Mouse (Mus musculus): ENCODE measurements around the gene Brd3. TPM values are rescaled to one million over a fixed set of nuclear protein-coding genes. Genes with fewer than 3 reads are reported as not detected.
"Not testable (repeated sequence)": the region's sequence is repeated elsewhere in the genome, so short reads cannot be mapped to it uniquely, and the experiment has no call there.

Brd3 gene
- polyA plus RNA-seq, 1 experiment from 2014 or later = 169 TPM

- peaks cover 19% of the 10 kb centered on the region for H3K36me3 ChIP-seq
- peaks cover 13% of the 10 kb centered on the region for H3K4me1 ChIP-seq
- peak overlapping the region; percentile 44 for H3K4me3 ChIP-seq
- peak overlapping the region; percentile 73 for H3K4me2 ChIP-seq (replicated peaks)
- H3K9me3 ChIP-seq = no peaks in the 10 kb centered on the region
- H3K27me3 ChIP-seq = no peaks in the 10 kb centered on the region
- under 1% methylated on average over 46 of the region's 46 CpGs for WGBS
- peak overlapping the region; percentile 68 for H3K9ac ChIP-seq
- peak overlapping the region; percentile 73 for H3K27ac ChIP-seq
- peak; percentile 99 for ATAC-seq (ENCODE audit: low FRiP score, low read depth)
Measured at GRCm38 (mm10) chr2:27539772-27540514, 32.5 kb upstream of the Brd3 start.

GRCm38 (mm10) chr2:27539336-27539735 lies 31.9 kb upstream of the Brd3 start:
- Histone ChIP-seq H3K27ac (peak overlapping the region; percentile 35; the same call in 1 of the 2 replicates), H3K4me3 (peak overlapping the region; percentile 14), H3K27me3 (no peaks in the 10 kb centered on the region), H3K4me2 (replicated peaks) (peak overlapping the region; percentile 73), H3K36me3 (peaks cover 25% of the 10 kb centered on the region), H3K9ac (no peak overlapping the region), H3K9me3 (no peaks in the 10 kb centered on the region), H3K4me1 (peaks cover 13% of the 10 kb centered on the region)
- 18% methylated on average over 5 of the region's 5 CpGs for WGBS
- ATAC-seq (ENCODE audit: low FRiP score, low read depth) = no peak

GRCm38 (mm10) chr2:27538455-27539330 lies 31.2 kb upstream of the Brd3 start:
- Histone ChIP-seq H3K4me2 (replicated peaks) (peak overlapping the region; percentile 73), H3K4me3 (peak overlapping the region; percentile 14), H3K27ac (peak overlapping the region; percentile 35; the same call in 1 of the 2 replicates), H3K36me3 (peaks cover 31% of the 10 kb centered on the region), H3K4me1 (peaks cover 13% of the 10 kb centered on the region)
- WGBS = 61% methylated on average over 5 of the region's 5 CpGs
- H3K9ac ChIP-seq; H3K9me3 ChIP-seq; ATAC-seq (ENCODE audit: low FRiP score, low read depth); H3K27me3 ChIP-seq: not testable (repeated sequence)

- H3K9me3 ChIP-seq = no peaks in the 10 kb centered on the region
- H3K4me2 ChIP-seq (replicated peaks) = no peak overlapping the region
- no peak overlapping the region for H3K27ac ChIP-seq
- H3K9ac ChIP-seq = no peak overlapping the region
- peaks cover 49% of the 10 kb centered on the region for H3K36me3 ChIP-seq
- no peak for ATAC-seq (ENCODE audit: low FRiP score, low read depth)
- H3K4me1 ChIP-seq = peaks cover 32% of the 10 kb centered on the region
- no peaks in the 10 kb centered on the region for H3K27me3 ChIP-seq
- H3K4me3 ChIP-seq = no peak overlapping the region
- 91% methylated on average over 3 of the region's 3 CpGs for WGBS
Measured at GRCm38 (mm10) chr2:27518283-27518682, 10.8 kb upstream of the Brd3 start.

- H3K27me3 ChIP-seq = no peaks in the 10 kb centered on the region
- 17% methylated on average over 1 of the region's 1 CpGs for WGBS
- peak overlapping the region; percentile 96 for H3K4me3 ChIP-seq
- ATAC-seq (ENCODE audit: low FRiP score, low read depth) = no peak
- H3K9ac ChIP-seq = peak overlapping the region; percentile 96
- peak overlapping the region; percentile 98 for H3K4me2 ChIP-seq (replicated peaks)
- H3K36me3 ChIP-seq = peaks cover 31% of the 10 kb centered on the region
- H3K9me3 ChIP-seq = no peaks in the 10 kb centered on the region
- H3K4me1 ChIP-seq = peaks cover 32% of the 10 kb centered on the region
- no peak overlapping the region for H3K27ac ChIP-seq
Measured at GRCm38 (mm10) chr2:27516289-27516688, 8.8 kb upstream of the Brd3 start.

GRCm38 (mm10) chr2:27515341-27516166 lies 8.1 kb upstream of the Brd3 start:
- Histone ChIP-seq H3K4me3 (peak overlapping the region; percentile 96), H3K27me3 (no peaks in the 10 kb centered on the region), H3K4me2 (replicated peaks) (peak overlapping the region; percentile 98), H3K36me3 (peaks cover 23% of the 10 kb centered on the region), H3K27ac (peak overlapping the region; percentile 84), H3K9ac (peak overlapping the region; percentile 96), H3K9me3 (no peaks in the 10 kb centered on the region), H3K4me1 (peaks cover 32% of the 10 kb centered on the region)
- under 1% methylated on average over 40 of the region's 40 CpGs for WGBS
- ATAC-seq (ENCODE audit: low FRiP score, low read depth) = peak; percentile 60

GRCm38 (mm10) chr2:27514639-27515328 lies 7.3 kb upstream of the Brd3 start, which contains the start of gene Wdr5:
TSS of gene Wdr5 (plus strand) at chr2:27515157.
- H3K27me3 ChIP-seq = no peaks in the 10 kb centered on the region
- peak; percentile 91 for ATAC-seq (ENCODE audit: low FRiP score, low read depth)
- H3K27ac ChIP-seq = peak within 1 kb of the TSS; percentile 89
- peaks cover 32% of the 10 kb centered on the region for H3K4me1 ChIP-seq
- H3K36me3 ChIP-seq = peaks cover 16% of the 10 kb centered on the region
- WGBS = under 1% methylated on average over 57 of the region's 57 CpGs
- peak within 1 kb of the TSS; percentile 96 for H3K9ac ChIP-seq
- H3K4me2 ChIP-seq (replicated peaks) = peak within 1 kb of the TSS; percentile 98
- peak within 1 kb of the TSS; percentile 96 for H3K4me3 ChIP-seq
- H3K9me3 ChIP-seq = no peaks in the 10 kb centered on the region

- ATAC-seq (ENCODE audit: low FRiP score, low read depth) = no peak
- Histone ChIP-seq H3K9ac (peak overlapping the region; percentile 96), H3K27me3 (no peaks in the 10 kb centered on the region), H3K4me1 (peaks cover 32% of the 10 kb centered on the region), H3K9me3 (no peaks in the 10 kb centered on the region), H3K4me2 (replicated peaks) (peak overlapping the region; percentile 98), H3K4me3 (peak overlapping the region; percentile 96), H3K36me3 (peaks cover 7% of the 10 kb centered on the region), H3K27ac (peak overlapping the region; percentile 89)
- 70% methylated on average over 5 of the region's 5 CpGs for WGBS
Measured at GRCm38 (mm10) chr2:27513861-27514260, 6.4 kb upstream of the Brd3 start.

GRCm38 (mm10) chr2:27512909-27513308 lies 5.4 kb upstream of the Brd3 start:
- Histone ChIP-seq H3K36me3 (no peaks in the 10 kb centered on the region), H3K9ac (no peak overlapping the region), H3K4me3 (no peak overlapping the region), H3K27ac (no peak overlapping the region), H3K27me3 (no peaks in the 10 kb centered on the region), H3K4me1 (peaks cover 32% of the 10 kb centered on the region), H3K4me2 (replicated peaks) (no peak overlapping the region), H3K9me3 (no peaks in the 10 kb centered on the region)
- no peak for ATAC-seq (ENCODE audit: low FRiP score, low read depth)
- WGBS = 96% methylated on average over 3 of the region's 3 CpGs

GRCm38 (mm10) chr2:27510706-27511105 lies 3.2 kb upstream of the Brd3 start:
- no peak for ATAC-seq (ENCODE audit: low FRiP score, low read depth)
- Histone ChIP-seq H3K4me3 (no peak overlapping the region), H3K4me1 (peaks cover 15% of the 10 kb centered on the region), H3K36me3 (no peaks in the 10 kb centered on the region), H3K9ac (no peak overlapping the region), H3K27ac (no peak overlapping the region), H3K9me3 (no peaks in the 10 kb centered on the region), H3K4me2 (replicated peaks) (no peak overlapping the region), H3K27me3 (no peaks in the 10 kb centered on the region)
- 93% methylated on average over 7 of the region's 7 CpGs for WGBS

GRCm38 (mm10) chr2:27506658-27507057 lies 804 bp downstream of the Brd3 start:
- H3K27ac ChIP-seq; H3K9me3 ChIP-seq; H3K36me3 ChIP-seq; ATAC-seq (ENCODE audit: low FRiP score, low read depth); H3K9ac ChIP-seq; H3K4me2 ChIP-seq (replicated peaks); H3K4me3 ChIP-seq; H3K27me3 ChIP-seq: not testable (repeated sequence)
- peaks cover 21% of the 10 kb centered on the region for H3K4me1 ChIP-seq
- 71% methylated on average over 4 of the region's 4 CpGs for WGBS
